Mouse (Mus musculus) neutrophil, adult 65 days (primary cell): ENCODE data around the gene Plxna4. TPM values are rescaled to one million over a fixed set of nuclear protein-coding genes. Genes with fewer than 3 reads are reported as not detected.

ENCODE experiments used
- total RNA-seq: library from RNA; stranded (reverse); gene quantifications from 2 replicates; pipeline ENCODE4 v1.2.4, GENCODE M21; 2023

Gene Plxna4
- 0.06 TPM in 1 of 2 replicates, not detected in the other for total RNA-seq

GRCm38 (mm10) chr6:32588056-32588671 is at the start of gene Plxna4:
Gene Plxna4, minus strand, starts transcription at chr6:32588192.

